36 mouse cellular contexts compared by ENCODE assay signal in genomic region chr4:155790021-155790489, GRCm38 (mm10). TPM values are rescaled to one million over a fixed set of nuclear protein-coding genes. Genes with fewer than 3 reads are reported as not detected.
A peak's percentile ranks its signal among the peaks of the same experiment; 100 is the strongest.
DNase-seq lines count a peak whose midpoint lies in the region; ATAC-seq and TF ChIP-seq lines count a peak whose summit lies in the region.
"Had no signal": no experiment of that assay in that cellular context is flagged by ENCODE, and none has a peak within 500 bp of the region (broad histone marks: within the 10 kb centered on the region; RNA-seq: fewer than 3 reads in every experiment).

TSS of gene Ankrd65 (plus strand) at chr4:155790439.

- peaks cover 12% of the 10 kb centered on the region; the same call in 1 of the 2 replicates for H3K4me1 ChIP-seq in kidney, adult 2 months (ENCODE audit: control insufficient read depth, insufficient read depth, low read length)
- no peaks in the 10 kb centered on the region for H3K4me1 ChIP-seq in lung, embryonic 14.5 days (ENCODE audit: insufficient read depth)
- H3K4me1 ChIP-seq in stomach, embryonic 14.5 days (ENCODE audit: control insufficient read depth, insufficient read depth, low read length): no peaks in the 10 kb centered on the region
- H3K4me1 ChIP-seq: lung, embryonic 15.5 days; neural tube, embryonic 12.5 days had no signal

- no peak within 1 kb of the TSS for H3K4me2 ChIP-seq in lung, embryonic 14.5 days
- no peak within 1 kb of the TSS for H3K4me2 ChIP-seq in stomach, embryonic 14.5 days (replicated peaks; ENCODE audit: low read depth, low read length)
- H3K4me2 ChIP-seq: forebrain, embryonic 15.5 days; heart, embryonic 11.5 days; hindbrain, embryonic 14.5 days; limb, embryonic 15.5 days; liver, embryonic 13.5 days; lung, embryonic 15.5 days; midbrain, embryonic 12.5 days; neural tube, embryonic 12.5 days had no signal

- 69% methylated on average over 3 of the region's 3 CpGs for WGBS in kidney, adult 2 months
- 85% methylated on average over 3 of the region's 3 CpGs for WGBS in lung, embryonic 14.5 days
- 89% methylated on average over 3 of the region's 3 CpGs for WGBS in stomach, embryonic 14.5 days

- no peaks in the 10 kb centered on the region for H3K27me3 ChIP-seq in kidney, adult 2 months (replicated peaks; ENCODE audit: control insufficient read depth, insufficient read depth, low read length)
- no peaks in the 10 kb centered on the region; the same call in 1 of the 2 replicates for H3K27me3 ChIP-seq in lung, embryonic 14.5 days (ENCODE audit: insufficient read depth, low read length)
- H3K27me3 ChIP-seq in stomach, embryonic 14.5 days (ENCODE audit: control insufficient read depth, insufficient read depth, low read length): no peaks in the 10 kb centered on the region
- H3K27me3 ChIP-seq: forebrain, embryonic 15.5 days; limb, embryonic 15.5 days; lung, embryonic 15.5 days; neural tube, embryonic 12.5 days had no signal

- H3K4me3 ChIP-seq in kidney, adult 2 months (ENCODE audit: insufficient read depth, low read depth, low read length): peak within 1 kb of the TSS; percentile 36; the same call in 1 of the 2 replicates
- no peak within 1 kb of the TSS for H3K4me3 ChIP-seq in lung, embryonic 14.5 days (ENCODE audit: low read depth, low read length)
- H3K4me3 ChIP-seq in stomach, embryonic 14.5 days (ENCODE audit: low read depth, low read length): no peak within 1 kb of the TSS
- H3K4me3 ChIP-seq: forebrain, embryonic 10.5 days; forebrain, embryonic 15.5 days; limb, embryonic 10.5 days; limb, embryonic 15.5 days; liver, embryonic 13.5 days; lung, embryonic 15.5 days; midbrain, embryonic 12.5 days; myocyte; neural tube, embryonic 12.5 days had no signal

- H3K36me3 ChIP-seq in kidney, adult 2 months (ENCODE audit: control insufficient read depth, insufficient read depth, low read length): no peaks in the 10 kb centered on the region
- H3K36me3 ChIP-seq in lung, embryonic 14.5 days (ENCODE audit: insufficient read depth): no peaks in the 10 kb centered on the region
- no peaks in the 10 kb centered on the region for H3K36me3 ChIP-seq in stomach, embryonic 14.5 days (ENCODE audit: control insufficient read depth, insufficient read depth, low read length)
- H3K36me3 ChIP-seq: forebrain, embryonic 10.5 days; forebrain, embryonic 15.5 days; limb, embryonic 10.5 days; limb, embryonic 15.5 days; liver, embryonic 13.5 days; lung, embryonic 15.5 days; midbrain, embryonic 12.5 days; neural tube, embryonic 12.5 days had no signal

- no peak for DNase-seq in kidney, adult 2 months
- no peak for DNase-seq in kidney, postnatal 10 days
- no peak for DNase-seq in lung, embryonic 14.5 days
- DNase-seq in lung, adult 18-20 months: no peak
- DNase-seq in gastrocnemius, postnatal 10 days: no peak
- no peak for DNase-seq in cerebellum, adult 11 months
- DNase-seq: adrenal gland, adult 8-10 months; B cell, adult 2 months; cerebellum, adult 8-10 months; cerebellum, postnatal 25 days; layer of hippocampus, adult 9-11 months; liver, embryonic 13.5 days; right cerebral cortex, postnatal 4 days; thymus, postnatal 25 days had no signal

- no peaks in the 10 kb centered on the region for H3K9me3 ChIP-seq in lung, embryonic 14.5 days (ENCODE audit: low read depth, low read length)
- no peaks in the 10 kb centered on the region for H3K9me3 ChIP-seq in stomach, embryonic 14.5 days (ENCODE audit: control insufficient read depth, low read depth, low read length)
- H3K9me3 ChIP-seq: forebrain, embryonic 10.5 days; forebrain, embryonic 15.5 days; limb, embryonic 10.5 days; limb, embryonic 15.5 days; liver, embryonic 13.5 days; lung, embryonic 15.5 days; midbrain, embryonic 12.5 days; neural tube, embryonic 12.5 days had no signal

- H3K9ac ChIP-seq in lung, embryonic 14.5 days: 0 out of 2 replicates have a peak within 1 kb of the TSS, but pooled peaks have one; percentile 6
- no peak within 1 kb of the TSS for H3K9ac ChIP-seq in stomach, embryonic 14.5 days (replicated peaks; ENCODE audit: low read depth, low read length)
- H3K9ac ChIP-seq: forebrain, embryonic 15.5 days; hindbrain, embryonic 14.5 days; limb, embryonic 15.5 days; liver, embryonic 13.5 days; lung, embryonic 15.5 days; midbrain, embryonic 12.5 days; neural tube, embryonic 12.5 days had no signal

- TF ChIP-seq POLR2A in kidney, adult 2 months (IDR thresholded peaks at IDR 0.05; ENCODE audit: low read depth, low read length): no peak

- no peak for ATAC-seq in lung, embryonic 14.5 days (ENCODE audit: insufficient read depth)
- no peak for ATAC-seq in stomach, embryonic 14.5 days (ENCODE audit: insufficient number of reproducible peaks, insufficient read depth, low FRiP score, low read depth)
- ATAC-seq: activated CD4-positive, CD25-positive, alpha-beta regulatory T cell, adult 4 months; forebrain, embryonic 15.5 days had no signal

- peak within 1 kb of the TSS; percentile 79 for H3K27ac ChIP-seq in kidney, adult 2 months (ENCODE audit: insufficient read depth, low read depth, low read length)
- H3K27ac ChIP-seq in lung, embryonic 14.5 days (ENCODE audit: low read depth): no peak within 1 kb of the TSS
- H3K27ac ChIP-seq in stomach, embryonic 14.5 days (ENCODE audit: low read length): peak within 1 kb of the TSS; percentile 74; the same call in 1 of the 2 replicates
- H3K27ac ChIP-seq: forebrain, embryonic 10.5 days; forebrain, embryonic 15.5 days; hindbrain, embryonic 14.5 days; limb, embryonic 10.5 days; limb, embryonic 15.5 days; liver, embryonic 13.5 days; lung, embryonic 15.5 days; midbrain, embryonic 12.5 days; neural tube, embryonic 12.5 days had no signal

- TF ChIP-seq CTCF in kidney, adult 2 months (conservative IDR thresholded peaks at IDR 0.05; ENCODE audit: insufficient read depth, insufficient read length, low read depth, low read length): no peak
- no peak for TF ChIP-seq CTCF in lung, embryonic 14.5 days (IDR thresholded peaks at IDR 0.05; ENCODE audit: low read depth)

RNA-seq across cellular contexts. Expression of gene Ankrd65, which starts in this region (rescaled TPM):
- 2.8 and 3.2 TPM in 2 replicates for polyA plus RNA-seq in kidney, adult 2 months (2012; rRNA removed)
- polyA plus RNA-seq in lung, embryonic 14.5 days (2014; fragmentation: Nextera tagmentation; extraction: Ambion mirVana): not detected in 2 replicates
- 0.38 and 0.46 TPM in 2 replicates for polyA plus RNA-seq in stomach, embryonic 14.5 days (2014; fragmentation: Nextera tagmentation; extraction: Ambion mirVana)
- total RNA-seq in gastrocnemius, postnatal 10 days (2021): not detected
- total RNA-seq: adrenal gland, adult 8-10 months; adrenal gland, postnatal 4 days; gastrocnemius, adult 18-20 months; granulocyte monocyte progenitor cell, adult 5-6 weeks; hematopoietic stem cell, adult 5-6 weeks; left cerebral cortex, postnatal 10 days; megakaryocyte, adult 5-6 weeks; midbrain, postnatal 0 days had no signal
- polyA plus RNA-seq: activated CD4-positive, CD25-positive, alpha-beta regulatory T cell, adult 4 months; embryonic facial prominence, embryonic 11.5 days; forebrain, embryonic 10.5 days; forebrain, embryonic 15.5 days; frontal cortex, adult 2 months; heart, embryonic 11.5 days; heart, embryonic 16.5 days; hindbrain, embryonic 14.5 days; limb, embryonic 10.5 days; limb, embryonic 15.5 days; liver, embryonic 13.5 days; midbrain, embryonic 12.5 days; midbrain, postnatal 0 days; myocyte; neural tube, embryonic 12.5 days had no signal
